Mouse (Mus musculus): ENCODE results near the gene Gm438. TPM values are rescaled to one million over a fixed set of nuclear protein-coding genes. Genes with fewer than 3 reads are reported as not detected.

The Gm438 gene
- not detected for total RNA-seq (2023)

GRCm38 (mm10) chr4:144786483-144786882 is at the start of gene Gm438:
Gene Gm438, minus strand, starts transcription at chr4:144786583.

Other genes starting within 250 kb of the Gm438 start
- gene Gm13124, start 221.4 kb downstream of the Gm438 start, total RNA-seq (2023): not detected
- not detected for gene Aadacl4, start 172.9 kb downstream of the Gm438 start, total RNA-seq (2023)
- not detected for gene Gm436, start 100.2 kb downstream of the Gm438 start, total RNA-seq (2023)
- not detected for gene Gm13178, start 65.2 kb downstream of the Gm438 start, total RNA-seq (2023)
- gene Dhrs3, start 106.2 kb upstream of the Gm438 start, total RNA-seq (2023): 1 to 10 TPM; 5.7 to 6.5 TPM

All from B cell, adult 67 days (primary cell).